Mouse (Mus musculus) E14TG2a.4 (cell line): ENCODE measurements at regions not wholly inside any gene's neighbourhood (a gene's known extent, or its start where the extent isn't known, plus 50 kb on each side); places are given as distances from the start of the nearest gene placed in this dataset.

Experiments
- CTCF ChIP-seq: conservative IDR thresholded peaks from 2 replicates; pipeline ENCODE4 v1.5.1; 2014; ENCODE audit warnings: low read length
- NANOG ChIP-seq: IDR thresholded peaks from 2 replicates; pipeline ENCODE4 v1.6.1; 2014; ENCODE audit warnings: borderline replicate concordance, low read length, mixed read lengths
- POU5F1 ChIP-seq: IDR thresholded peaks from 2 replicates; pipeline ENCODE4 v1.6.1; 2014; ENCODE audit warnings: low read length, borderline replicate concordance

DNA sequence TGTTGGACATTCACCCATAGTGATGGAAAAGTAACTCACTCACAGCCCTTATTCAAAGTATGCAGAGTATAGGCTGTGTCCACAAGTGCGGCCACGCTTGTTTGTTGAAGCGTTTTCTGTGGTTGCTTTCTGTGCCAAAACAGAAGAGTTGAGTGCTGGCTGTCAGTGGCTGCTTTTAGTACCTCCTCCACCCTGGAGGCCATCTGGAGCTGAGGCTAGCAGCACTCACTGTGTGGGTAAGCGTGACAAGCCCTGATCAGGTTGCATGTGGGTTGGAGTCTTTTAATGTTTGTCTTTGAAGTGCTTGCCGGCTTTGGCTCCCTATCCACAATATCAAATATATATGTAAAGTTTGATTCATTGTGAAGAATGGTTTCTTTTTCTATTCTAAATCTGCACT, 738.6 kb upstream of the Fam160b2 start:
- TF ChIP-seq CTCF, result no peak
- no peak for TF ChIP-seq POU5F1
- no peak for TF ChIP-seq NANOG
